Mouse (Mus musculus): ENCODE results near the gene Rap1gds1. TPM values are rescaled to one million over a fixed set of nuclear protein-coding genes. Genes with fewer than 3 reads are reported as not detected.

Rap1gds1 gene
- polyA plus RNA-seq, 1 experiment from 2014 or later: 61.0 TPM

- Histone ChIP-seq H3K27me3 (replicated peaks; ENCODE audit: low read depth, poor library complexity, severe bottlenecking) (no peaks in the 10 kb centered on the region), H3K36me3 (replicated peaks) (no peaks in the 10 kb centered on the region), H3K9me3 (no peaks in the 10 kb centered on the region), H3K27ac (replicated peaks) (no peak overlapping the region), H3K4me3 (no peak overlapping the region), H3K4me1 (peaks cover 18% of the 10 kb centered on the region)
- 94% methylated on average over 5 of the region's 5 CpGs for WGBS
- no peak for DNase-seq (ENCODE audit: low spot score)
Measured at GRCm38 (mm10) chr3:138886121-138886520, 188.9 kb downstream of the Rap1gds1 start.

GRCm38 (mm10) chr3:138881725-138882347, 193.2 kb downstream of the Rap1gds1 start:
- peaks cover 23% of the 10 kb centered on the region for H3K4me1 ChIP-seq
- 81% methylated on average over 6 of the region's 6 CpGs for WGBS
- 0 out of 2 replicates have a peak, but pooled peaks cover 5% of the 10 kb centered on the region for H3K36me3 ChIP-seq (replicated peaks)
- H3K27ac ChIP-seq (replicated peaks): no peak overlapping the region
- no peak for DNase-seq (ENCODE audit: low spot score)
- H3K27me3 ChIP-seq (replicated peaks; ENCODE audit: low read depth, poor library complexity, severe bottlenecking): no peaks in the 10 kb centered on the region
- no peaks in the 10 kb centered on the region for H3K9me3 ChIP-seq
- H3K4me3 ChIP-seq: no peak overlapping the region

- WGBS: 91% methylated on average over 11 of the region's 11 CpGs
- peaks cover 23% of the 10 kb centered on the region for H3K4me1 ChIP-seq
Measured at GRCm38 (mm10) chr3:138880999-138881724, 193.8 kb downstream of the Rap1gds1 start.

GRCm38 (mm10) chr3:138877741-138878140, 197.3 kb downstream of the Rap1gds1 start:
- peaks cover 20% of the 10 kb centered on the region for H3K36me3 ChIP-seq (replicated peaks)
- no peaks in the 10 kb centered on the region for H3K27me3 ChIP-seq (replicated peaks; ENCODE audit: low read depth, poor library complexity, severe bottlenecking)
- H3K27ac ChIP-seq (replicated peaks): no peak overlapping the region
- DNase-seq (ENCODE audit: low spot score): no peak
- H3K9me3 ChIP-seq: no peaks in the 10 kb centered on the region
- WGBS: 71% methylated on average over 4 of the region's 4 CpGs
- H3K4me3 ChIP-seq: no peak overlapping the region
- peaks cover 29% of the 10 kb centered on the region for H3K4me1 ChIP-seq

More at GRCm38 (mm10) chr3:138880999-138881724, 193.8 kb downstream of the Rap1gds1 start:
- H3K27me3 ChIP-seq (replicated peaks; ENCODE audit: low read depth, poor library complexity, severe bottlenecking): no peaks in the 10 kb centered on the region
- no peak overlapping the region for H3K27ac ChIP-seq (replicated peaks)
- H3K36me3 ChIP-seq (replicated peaks): 0 out of 2 replicates have a peak, but pooled peaks cover 5% of the 10 kb centered on the region
- no peak for DNase-seq (ENCODE audit: low spot score)
- H3K4me3 ChIP-seq: no peak overlapping the region
- H3K9me3 ChIP-seq: no peaks in the 10 kb centered on the region

GRCm38 (mm10) chr3:138876931-138877361, 198.1 kb downstream of the Rap1gds1 start:
- Histone ChIP-seq H3K9me3 (no peaks in the 10 kb centered on the region), H3K4me1 (peaks cover 28% of the 10 kb centered on the region), H3K27me3 (replicated peaks; ENCODE audit: low read depth, poor library complexity, severe bottlenecking) (no peaks in the 10 kb centered on the region), H3K27ac (replicated peaks) (no peak overlapping the region), H3K36me3 (replicated peaks) (peaks cover 20% of the 10 kb centered on the region), H3K4me3 (no peak overlapping the region)
- WGBS: 91% methylated on average over 14 of the region's 14 CpGs
- DNase-seq (ENCODE audit: low spot score): no peak

- DNase-seq (ENCODE audit: low spot score): no peak
- H3K4me3 ChIP-seq: no peak overlapping the region
- no peaks in the 10 kb centered on the region for H3K27me3 ChIP-seq (replicated peaks; ENCODE audit: low read depth, poor library complexity, severe bottlenecking)
- WGBS: 88% methylated on average over 10 of the region's 10 CpGs
- H3K36me3 ChIP-seq (replicated peaks): peaks cover 20% of the 10 kb centered on the region
- H3K4me1 ChIP-seq: peaks cover 23% of the 10 kb centered on the region
- H3K9me3 ChIP-seq: no peaks in the 10 kb centered on the region
- H3K27ac ChIP-seq (replicated peaks): no peak overlapping the region
Measured at GRCm38 (mm10) chr3:138876418-138876817, 198.6 kb downstream of the Rap1gds1 start.

GRCm38 (mm10) chr3:138875936-138876335, 199.1 kb downstream of the Rap1gds1 start:
- H3K27ac ChIP-seq (replicated peaks): no peak overlapping the region
- H3K4me3 ChIP-seq: no peak overlapping the region
- H3K27me3 ChIP-seq (replicated peaks; ENCODE audit: low read depth, poor library complexity, severe bottlenecking): no peaks in the 10 kb centered on the region
- 90% methylated on average over 6 of the region's 6 CpGs for WGBS
- DNase-seq (ENCODE audit: low spot score): no peak
- H3K9me3 ChIP-seq: no peaks in the 10 kb centered on the region
- H3K36me3 ChIP-seq (replicated peaks): peaks cover 20% of the 10 kb centered on the region
- H3K4me1 ChIP-seq: peaks cover 21% of the 10 kb centered on the region

Other genes starting within 250 kb of the Rap1gds1 start
- 0.08 and 0.09 TPM in 2 replicates for gene Stpg2, start 130.5 kb upstream of the Rap1gds1 start, polyA plus RNA-seq (2016; fragmentation: Nextera tagmentation; extraction: Ambion mirVana)